Mouse (Mus musculus) spleen, postnatal 4 days (tissue): ENCODE measurements around the gene Treml2.
"Not testable (repeated sequence)": the region's sequence is repeated elsewhere in the genome, so short reads cannot be mapped to it uniquely, and the experiment has no call there.

Experiments
- DNase-seq, 2 experiments: peaks; one replicate each; pipeline ENCODE4 v3.0.0; 2022; ENCODE audit warnings: low spot score in 2 of 2

Gene Treml2

GRCm38 (mm10) chr17:48347287-48347686 lies 48.0 kb downstream of the Treml2 start:
- DNase-seq, result no peak

- no peak for DNase-seq
Observed at GRCm38 (mm10) chr17:48350681-48351193, 51.4 kb downstream of the Treml2 start.

GRCm38 (mm10) chr17:48352976-48353375 lies 53.7 kb downstream of the Treml2 start:
- not testable (repeated sequence) for DNase-seq

- DNase-seq, result no peak
Observed at GRCm38 (mm10) chr17:48355822-48356221, 56.5 kb downstream of the Treml2 start.

- DNase-seq, result no peak
Observed at GRCm38 (mm10) chr17:48357892-48358291, 58.6 kb downstream of the Treml2 start.

GRCm38 (mm10) chr17:48359616-48360015 lies 60.3 kb downstream of the Treml2 start, which contains the start of gene Treml1:
Gene Treml1 (plus strand): TSS chr17:48359916.
- DNase-seq, result no peak

GRCm38 (mm10) chr17:48360462-48360861 lies 61.2 kb downstream of the Treml2 start:
- no peak for DNase-seq
